Mouse (Mus musculus) yolk sac, embryonic 10.5 days (tissue): ENCODE results near the gene Tmem35b.

ENCODE experiments used
- DNase-seq: peaks from one replicate; pipeline ENCODE4 v3.0.0-alpha.2; 2017; ENCODE audit warnings: low spot score

The Tmem35b gene

DNA sequence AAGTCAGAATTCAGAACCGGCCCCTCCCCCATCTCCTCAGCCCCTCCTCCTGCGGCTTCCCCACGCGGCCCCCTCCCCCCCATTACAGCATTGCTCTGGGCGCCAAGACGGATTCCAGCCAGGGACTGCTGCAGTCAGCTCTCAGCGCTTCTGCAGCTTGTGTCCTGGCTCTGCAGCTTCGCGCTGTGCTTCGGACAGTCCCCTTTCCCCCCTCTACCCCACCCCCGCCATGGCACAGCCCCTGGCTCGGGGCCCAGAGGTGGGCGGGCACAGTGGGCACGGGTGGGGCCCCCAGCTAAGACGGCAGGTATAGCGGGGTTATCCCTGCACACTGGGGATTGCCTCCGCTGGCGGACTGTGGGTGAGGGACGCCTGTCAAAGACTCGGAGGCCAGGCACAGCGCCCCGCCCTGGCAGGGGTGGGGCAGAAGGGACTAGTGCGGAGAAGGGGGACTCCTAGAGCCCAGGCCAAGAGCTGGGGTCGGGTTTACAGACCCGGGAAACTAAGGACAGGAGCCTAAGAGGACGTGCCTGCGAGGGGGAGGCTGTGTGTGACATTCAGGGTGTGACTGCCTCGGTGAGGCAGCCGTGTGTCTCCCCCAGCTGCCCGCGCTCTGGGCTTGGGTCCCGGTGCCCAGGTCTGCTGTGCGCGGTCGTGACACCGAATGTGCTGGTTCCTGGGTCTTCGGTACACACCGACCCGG, 44.9 kb downstream of the Tmem35b start:
- peak; percentile 63 for DNase-seq

DNA sequence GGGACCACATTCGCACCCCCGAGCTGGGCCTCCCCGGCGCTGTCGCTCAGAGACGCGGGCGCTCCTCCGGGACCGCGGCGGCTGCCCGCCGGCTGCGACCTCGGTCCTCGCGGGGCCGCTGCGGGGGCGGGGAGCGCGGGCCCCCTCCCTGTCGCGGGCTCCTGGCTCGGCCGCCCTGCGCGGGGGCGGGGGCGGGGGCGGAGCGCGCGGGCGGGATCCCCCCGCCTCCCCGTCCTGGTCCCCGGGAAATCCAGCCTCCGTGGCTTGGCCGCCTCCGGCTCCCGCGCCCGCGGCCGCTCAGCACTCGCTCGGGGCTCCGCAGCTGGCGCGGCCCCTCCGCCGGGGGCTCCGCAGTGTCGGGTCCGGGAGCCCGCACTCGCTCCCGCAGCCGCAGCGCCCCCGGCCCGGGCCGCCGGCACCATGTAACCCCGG, 45.4 kb downstream of the Tmem35b start, which contains the start of gene Dlgap3:
Gene Dlgap3, plus strand, starts transcription at position 291 of the 432 bp plus-strand sequence.
- peak; percentile 69 for DNase-seq

DNA sequence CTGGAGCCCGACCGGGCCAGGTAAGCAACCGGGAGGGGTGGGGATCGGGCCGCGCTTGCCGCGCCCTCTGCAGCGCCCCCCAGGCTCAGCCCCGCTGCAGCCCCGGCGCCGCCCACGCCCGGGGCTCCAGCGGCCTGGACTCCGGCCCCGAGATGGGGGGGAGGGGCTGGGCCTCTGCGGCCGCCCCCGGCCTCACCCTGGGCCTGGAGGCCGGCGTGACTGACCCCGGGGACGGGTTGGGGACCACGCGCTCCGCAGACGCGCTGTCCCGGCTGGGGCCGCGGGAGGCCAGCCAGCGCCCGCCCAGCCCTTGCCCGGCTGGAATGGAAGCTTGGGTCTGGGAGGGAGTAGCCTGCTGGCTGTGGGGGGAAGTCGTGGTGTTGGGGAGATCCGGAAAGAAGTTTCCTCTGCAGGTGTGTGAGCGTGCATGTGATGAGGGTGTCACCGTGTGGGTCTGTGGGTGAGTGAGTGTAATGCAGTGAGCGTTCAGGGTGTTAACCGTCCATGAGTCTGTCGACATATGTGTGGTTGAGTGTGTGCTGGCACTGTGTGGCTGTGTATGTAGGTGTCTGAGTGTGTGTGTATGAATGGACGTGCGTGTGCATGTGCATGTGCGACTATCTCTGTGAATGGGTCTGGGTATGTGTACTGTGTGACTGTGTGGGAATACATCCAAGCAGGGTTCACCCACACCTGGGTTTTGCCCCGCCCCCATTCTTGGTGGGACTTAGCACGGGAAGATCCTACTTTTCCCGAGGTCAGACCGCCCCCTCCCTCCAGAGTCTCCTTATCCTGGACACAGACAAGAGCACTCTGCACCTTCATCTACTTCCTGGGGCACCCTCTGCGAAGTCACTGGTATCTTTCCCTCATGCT, 46.1 kb downstream of the Tmem35b start:
- DNase-seq, result peak; percentile 76

DNA sequence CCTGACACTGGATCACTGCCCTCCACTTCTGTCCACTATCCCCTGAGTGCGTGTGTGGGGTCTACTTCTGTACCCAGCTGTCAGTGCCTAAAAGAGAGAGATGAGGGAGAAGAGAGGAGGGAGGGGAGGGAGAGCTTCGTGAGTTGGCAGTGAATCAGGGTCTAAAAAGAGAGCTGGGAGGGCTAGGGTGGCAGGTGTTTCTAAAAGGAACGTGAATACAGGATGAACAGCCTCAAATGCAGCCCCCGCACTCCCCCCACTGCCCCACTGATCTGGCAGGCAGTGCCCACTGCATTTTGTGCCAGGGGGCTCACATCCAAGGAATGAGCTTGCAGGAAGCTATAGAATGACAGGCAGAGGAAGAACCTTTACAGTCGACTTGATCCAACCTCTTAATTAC, 47.4 kb downstream of the Tmem35b start:
- no peak for DNase-seq

DNA sequence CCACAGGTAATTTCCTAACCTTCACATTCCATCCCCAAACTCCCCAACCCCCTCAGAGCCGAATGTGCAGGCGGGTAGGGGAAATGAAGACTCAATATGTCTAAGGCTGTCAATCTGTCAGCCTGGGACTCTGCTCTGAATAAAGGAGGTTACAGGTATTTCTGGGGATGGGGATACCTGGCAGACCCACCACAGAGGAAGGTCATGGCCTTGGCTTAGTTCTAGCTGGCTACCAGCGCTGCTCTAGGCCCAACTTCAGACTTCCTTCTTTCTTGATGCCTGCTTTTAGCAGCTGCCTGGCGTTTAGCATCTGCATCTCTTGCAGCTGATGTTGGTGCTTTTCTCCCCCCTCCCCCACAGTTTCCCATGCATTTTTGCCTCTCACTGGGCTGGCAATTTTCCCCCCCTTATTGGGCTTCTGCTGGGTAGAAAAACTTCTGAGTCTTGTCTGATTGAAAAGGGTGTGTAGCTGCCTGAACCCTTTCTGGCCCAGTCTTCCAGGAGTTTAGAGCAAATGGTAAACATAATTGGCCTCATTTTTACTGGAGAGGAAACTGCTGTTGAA, 47.9 kb downstream of the Tmem35b start:
- no peak for DNase-seq

DNA sequence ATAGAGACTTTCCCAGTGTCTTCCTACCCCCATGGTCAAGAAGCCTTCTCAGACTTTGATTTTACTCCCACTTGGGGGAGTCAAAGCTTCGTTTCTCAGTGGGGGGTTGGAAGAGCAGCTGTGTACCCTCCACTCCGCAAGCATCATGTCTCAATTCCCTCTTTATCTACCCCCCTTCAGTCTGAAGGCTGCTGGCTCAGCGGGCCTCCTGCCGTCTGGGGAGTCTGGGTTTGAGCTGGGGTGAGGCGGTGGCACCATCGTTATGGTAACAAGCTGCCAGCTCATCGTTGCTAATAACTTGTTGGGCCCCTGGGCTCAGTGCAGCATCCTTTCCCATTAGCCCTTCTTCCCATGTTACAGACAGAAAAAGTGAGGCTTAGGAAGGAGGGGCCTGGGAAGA, 48.6 kb downstream of the Tmem35b start:
- no peak for DNase-seq

DNA sequence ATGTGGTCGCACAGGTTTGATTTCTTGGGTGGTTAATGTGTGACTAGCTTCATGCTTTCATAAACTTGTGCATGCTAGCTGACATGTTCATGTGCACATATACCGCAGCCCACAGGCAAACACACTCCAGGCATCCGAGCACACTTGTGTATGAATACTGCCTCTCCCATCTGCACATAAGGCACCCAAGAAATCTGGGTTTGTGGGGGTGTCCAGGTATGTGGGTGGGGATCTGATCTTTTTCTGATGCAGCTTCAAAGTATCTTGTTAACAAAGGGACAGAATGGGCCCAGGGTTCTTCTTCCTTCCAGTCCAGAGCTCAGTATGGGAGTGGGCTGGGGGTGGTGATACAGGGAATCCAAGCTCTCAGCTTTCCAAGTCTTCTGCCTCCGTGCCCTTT, 49.1 kb downstream of the Tmem35b start:
- DNase-seq, result no peak

DNA sequence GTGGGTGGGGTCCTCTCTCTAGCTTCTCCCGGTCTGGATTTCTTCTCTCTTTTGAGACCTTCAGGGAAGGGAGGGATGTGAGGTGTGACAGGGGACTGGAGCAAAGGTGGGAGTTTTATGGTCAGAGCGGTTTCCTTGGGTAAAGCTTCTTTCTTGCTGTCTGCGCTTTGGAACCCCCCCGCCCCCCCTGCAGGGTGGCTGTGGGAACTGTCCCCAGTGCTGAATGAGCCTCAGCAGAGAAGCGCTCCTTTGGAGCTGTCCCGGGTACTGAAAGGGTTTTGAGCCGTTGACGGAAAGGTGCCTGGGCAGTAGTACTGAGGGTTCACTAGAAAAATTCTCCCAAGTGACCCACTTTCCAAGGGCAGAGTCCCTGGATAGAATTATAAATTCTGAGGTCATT, 50.0 kb downstream of the Tmem35b start:
- peak; percentile 56 for DNase-seq

DNA sequence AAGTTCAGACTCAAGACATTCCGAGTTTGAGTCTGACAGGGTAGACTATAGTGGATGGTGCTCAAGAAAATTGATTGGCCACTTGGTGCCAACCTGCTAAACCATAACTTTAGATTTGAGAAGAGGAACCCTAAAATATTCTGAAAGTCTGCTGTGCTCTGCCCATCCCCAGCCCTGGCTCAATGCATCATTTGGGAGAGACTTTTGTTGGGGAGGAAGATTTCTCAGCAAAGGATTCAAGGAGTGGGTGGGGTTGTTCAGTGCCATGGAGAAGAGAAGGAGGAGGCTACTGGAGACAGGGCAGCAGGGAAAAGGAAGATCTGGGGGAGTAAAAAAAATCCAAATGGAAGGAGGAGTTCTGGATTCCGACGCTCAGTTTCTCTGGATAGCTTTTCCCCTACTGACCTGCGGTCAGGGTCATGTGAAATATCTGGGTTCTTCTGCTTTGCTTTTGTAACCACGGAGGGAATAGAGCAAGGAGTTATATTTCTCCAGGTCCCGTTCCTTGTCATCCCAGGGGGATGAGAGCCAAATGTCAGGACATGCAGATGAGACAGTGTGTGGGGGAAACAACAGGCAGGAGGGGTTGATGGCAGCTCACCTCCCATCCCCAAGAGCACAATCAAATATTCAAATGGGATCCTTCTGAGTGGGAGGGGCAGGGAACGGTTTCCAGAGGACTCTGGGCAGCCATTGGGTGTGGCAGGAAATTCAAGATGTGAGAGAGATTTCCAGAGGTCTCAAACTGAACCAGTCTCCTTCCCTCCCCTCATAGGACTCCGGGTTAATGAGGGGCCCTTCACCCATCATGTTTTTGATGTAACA, 50.8 kb downstream of the Tmem35b start:
- DNase-seq, result no peak

DNA sequence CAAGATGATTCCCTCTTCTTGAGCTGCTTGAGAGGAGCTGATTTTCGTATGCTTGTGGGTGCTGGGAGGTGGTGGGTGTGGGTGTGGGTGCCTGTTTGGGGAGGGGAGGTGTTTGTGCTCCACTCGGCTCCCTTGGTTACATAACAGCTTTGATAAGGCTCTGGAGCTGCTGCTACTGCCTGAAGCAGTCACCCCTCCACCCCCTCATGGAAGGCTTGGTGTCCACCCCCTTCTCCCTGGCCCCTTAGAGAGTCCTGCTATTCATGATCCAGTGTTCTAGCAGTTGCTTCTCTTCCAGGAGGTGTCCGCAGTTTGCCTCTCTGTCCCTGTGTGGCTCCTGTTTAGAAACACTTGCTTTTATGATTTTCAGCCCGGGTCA, 51.4 kb downstream of the Tmem35b start:
- DNase-seq, result no peak

DNA sequence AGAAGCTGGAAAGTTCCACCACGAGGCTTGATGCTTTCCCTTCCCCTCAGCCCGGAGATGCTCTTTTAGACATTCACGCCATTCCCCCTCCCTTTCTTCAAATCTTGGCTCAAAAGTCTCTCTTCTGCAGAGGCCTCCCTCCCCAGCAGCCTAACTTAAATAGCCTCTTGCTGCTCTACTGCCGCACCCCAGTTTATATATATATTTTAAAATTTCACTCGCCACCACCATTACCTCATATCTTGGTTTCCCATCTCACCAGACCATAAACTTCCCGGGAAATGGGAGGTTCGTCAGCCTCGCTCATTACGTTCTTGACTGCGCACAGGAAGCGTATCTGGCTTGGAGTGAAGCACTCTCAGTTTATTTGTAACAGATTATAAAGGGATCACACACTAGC, 54.5 kb downstream of the Tmem35b start:
- no peak for DNase-seq

DNA sequence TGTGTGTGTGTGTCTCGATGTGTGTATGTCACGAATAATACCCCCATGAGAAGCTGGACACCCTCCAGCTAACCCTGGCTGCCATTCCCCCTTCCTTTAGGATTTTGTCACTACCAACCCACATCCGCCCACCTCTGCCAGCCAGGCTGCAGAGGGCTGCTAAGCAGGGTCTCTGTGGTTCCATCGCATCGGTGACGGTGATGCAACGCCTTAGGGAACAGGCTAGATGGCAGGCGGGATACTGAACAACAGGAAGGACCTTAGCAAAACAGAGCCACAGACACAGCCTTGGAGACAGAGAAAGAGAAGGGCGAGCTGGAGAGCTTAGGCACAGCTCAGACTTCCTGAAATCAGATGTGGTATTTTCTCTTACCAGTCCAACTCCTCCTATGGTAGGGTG, 55.2 kb downstream of the Tmem35b start:
- DNase-seq, result no peak
